Mouse (Mus musculus) ES-Bruce4 (cell line): ENCODE data around the gene Rnf121.

ENCODE experiments used
- CTCF ChIP-seq: IDR thresholded peaks from one replicate; pipeline ENCODE4 v1.8.1; 2011; ENCODE audit warnings: low read depth, low read length
- EP300 ChIP-seq: IDR thresholded peaks from 2 replicates; pipeline ENCODE4 v1.6.1; 2011; ENCODE audit warnings: low read depth, low read length; ENCODE audit not compliant: insufficient read depth
- POLR2A ChIP-seq: IDR thresholded peaks from one replicate; pipeline ENCODE4 v1.8.1; 2011; ENCODE audit warnings: low read length; ENCODE audit not compliant: insufficient read depth

DNA sequence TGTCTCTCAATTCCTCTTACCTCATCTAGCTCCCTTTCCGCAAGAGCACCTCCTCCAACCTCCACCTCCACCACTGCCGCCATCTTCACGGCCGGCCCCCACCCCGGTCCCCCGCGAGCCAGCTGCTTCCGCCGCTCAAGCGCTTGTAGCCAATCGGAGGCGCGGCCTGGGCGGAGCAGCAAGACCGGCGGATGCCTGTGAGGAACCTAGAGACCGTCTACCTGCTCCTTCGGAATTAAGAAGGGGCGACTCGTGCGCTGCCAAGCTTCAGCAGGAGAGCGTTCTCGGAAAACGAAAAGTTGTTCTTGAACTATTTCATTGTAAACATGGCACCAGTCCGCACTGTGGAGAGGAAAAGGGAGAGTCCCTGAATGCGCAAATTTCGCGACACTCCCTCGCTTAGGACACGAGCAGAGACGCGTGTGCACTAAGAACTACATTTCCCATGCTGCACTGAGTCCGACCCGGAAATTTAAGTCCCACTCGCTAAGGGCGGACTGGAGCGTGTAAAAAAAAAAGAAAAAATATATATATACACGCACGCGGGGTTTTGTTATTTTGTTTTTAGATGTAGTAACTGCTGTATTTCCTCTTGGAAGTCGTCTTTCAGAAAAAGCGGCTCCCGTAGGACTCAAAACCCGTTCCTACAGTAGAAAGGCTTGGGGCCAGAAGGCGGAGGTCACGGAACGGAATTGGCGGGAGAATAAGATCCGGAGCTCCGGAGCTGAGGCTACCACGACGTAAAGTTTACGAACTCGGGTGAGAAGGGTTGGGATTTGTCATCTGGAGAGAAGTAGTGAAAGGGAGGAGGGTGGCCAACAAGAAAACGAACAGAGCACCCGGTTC is at the start of gene Rnf121, which contains the start of the genes Xndc1 and Xntrpc:
- TF ChIP-seq CTCF = no peak
- TF ChIP-seq POLR2A = peak; percentile 28
- TF ChIP-seq EP300 = no peak
